Mouse (Mus musculus): ENCODE results near the gene Pecr. TPM values are rescaled to one million over a fixed set of nuclear protein-coding genes. Genes with fewer than 3 reads are reported as not detected.

Gene Pecr
- polyA plus RNA-seq, 1 experiment from 2014 or later: 20.7 TPM

DNA sequence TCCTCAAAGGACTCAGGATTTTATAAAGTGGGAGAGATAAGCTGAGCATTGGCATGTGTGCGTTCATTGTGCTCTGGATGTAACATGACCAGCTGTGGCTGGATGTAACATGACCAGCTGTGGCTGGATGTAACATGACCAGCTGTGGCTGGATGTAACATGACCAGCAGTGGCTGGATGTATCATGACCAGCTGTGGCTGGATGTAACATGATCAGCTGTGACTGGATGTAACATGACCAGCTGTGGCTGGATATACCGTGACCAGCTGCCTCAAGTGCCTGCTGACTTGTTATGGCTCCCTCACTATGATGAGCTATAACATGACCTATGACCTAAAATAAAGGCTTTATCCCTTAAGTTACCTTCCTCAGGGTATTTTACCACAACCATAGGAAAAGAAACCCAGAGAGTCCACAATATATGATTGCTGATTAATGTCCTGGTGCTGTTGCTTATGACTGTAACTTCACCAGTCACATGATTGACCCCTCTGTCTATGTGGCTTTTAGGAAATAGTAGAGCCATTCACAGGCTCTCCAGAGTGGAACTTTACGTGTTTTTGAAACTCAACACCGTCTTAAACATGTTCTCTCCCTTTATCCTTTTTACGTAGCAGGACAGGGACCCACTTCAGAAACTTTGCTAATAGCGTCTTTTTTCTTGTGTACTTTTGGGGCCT, 25.8 kb upstream of the Pecr start:
- no peak for ATAC-seq (ENCODE audit: low read depth)
- Histone ChIP-seq H3K27ac (ENCODE audit: low read length) (no peak overlapping the region), H3K27me3 (ENCODE audit: control insufficient read depth, insufficient read depth, low read depth, low read length) (no peaks in the 10 kb centered on the region), H3K4me2 (ENCODE audit: low read depth, low read length) (no peak overlapping the region), H3K4me3 (ENCODE audit: low read length) (no peak overlapping the region), H3K36me3 (ENCODE audit: control insufficient read depth, insufficient read depth, low read length) (no peaks in the 10 kb centered on the region), H3K9ac (ENCODE audit: low read length) (no peak overlapping the region), H3K9me3 (ENCODE audit: control insufficient read depth, low read length) (no peaks in the 10 kb centered on the region), H3K4me1 (replicated peaks; ENCODE audit: control insufficient read depth, insufficient read depth, low read length) (peaks cover 2% of the 10 kb centered on the region; the same call in 1 of the 2 replicates)
- 47% methylated on average over 6 of the region's 6 CpGs for WGBS

DNA sequence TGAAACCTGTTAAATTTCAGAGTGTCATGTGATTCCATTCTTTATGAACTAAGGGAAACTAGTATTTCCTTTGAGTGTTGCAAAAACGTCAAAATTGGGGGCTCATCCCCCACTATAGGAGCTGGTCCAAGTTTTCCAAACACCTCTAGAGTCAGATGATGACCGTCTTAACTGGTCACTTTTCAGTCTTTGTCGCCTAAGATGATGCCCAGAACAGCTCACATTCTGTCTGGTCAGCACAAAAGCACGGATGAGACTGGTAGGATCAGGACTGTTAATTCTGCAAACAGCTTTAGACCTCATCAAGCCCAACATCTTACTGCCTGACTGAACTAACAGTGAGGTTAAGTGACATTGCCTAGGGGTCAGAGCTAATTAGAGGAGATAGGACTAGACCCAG, 24.8 kb upstream of the Pecr start:
- H3K4me2 ChIP-seq (ENCODE audit: low read depth, low read length): no peak overlapping the region
- no peak overlapping the region for H3K4me3 ChIP-seq (ENCODE audit: low read length)
- peaks cover 2% of the 10 kb centered on the region; the same call in 1 of the 2 replicates for H3K4me1 ChIP-seq (replicated peaks; ENCODE audit: control insufficient read depth, insufficient read depth, low read length)
- H3K27me3 ChIP-seq (ENCODE audit: control insufficient read depth, insufficient read depth, low read depth, low read length): no peaks in the 10 kb centered on the region
- no peak overlapping the region for H3K9ac ChIP-seq (ENCODE audit: low read length)
- no peak overlapping the region for H3K27ac ChIP-seq (ENCODE audit: low read length)
- no peaks in the 10 kb centered on the region for H3K36me3 ChIP-seq (ENCODE audit: control insufficient read depth, insufficient read depth, low read length)
- no peak for ATAC-seq (ENCODE audit: low read depth)
- WGBS: 61% methylated on average over 4 of the region's 4 CpGs
- no peaks in the 10 kb centered on the region for H3K9me3 ChIP-seq (ENCODE audit: control insufficient read depth, low read length)

DNA sequence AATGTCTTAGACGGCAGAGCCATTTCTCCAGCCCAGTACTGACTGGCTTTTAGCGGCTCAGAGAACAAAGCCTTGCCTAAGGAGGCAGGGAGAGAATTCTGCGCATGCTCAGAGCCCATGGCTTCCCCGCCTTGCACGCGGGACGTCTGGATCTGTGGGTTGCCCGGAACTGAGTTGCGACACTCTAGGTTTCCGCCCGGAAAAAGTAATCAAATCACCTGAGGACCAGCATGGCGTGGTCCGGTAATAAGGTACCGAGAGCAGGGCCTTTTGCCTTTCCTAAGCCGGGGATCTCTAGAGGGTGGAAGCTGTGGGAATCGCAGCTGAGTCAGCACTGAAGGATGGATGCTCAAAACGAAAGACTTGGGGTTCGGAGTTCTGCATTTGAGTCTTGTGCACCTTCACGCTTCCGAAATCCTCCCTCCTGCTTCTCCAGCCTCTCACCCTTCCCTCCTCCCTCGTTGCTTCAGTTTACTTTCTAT, 23.2 kb upstream of the Pecr start, which contains the start of gene Xrcc5:
Gene Xrcc5 (plus strand): TSS at position 105 of the 482 bp plus-strand sequence.
- Histone ChIP-seq H3K9me3 (ENCODE audit: control insufficient read depth, low read length) (no peaks in the 10 kb centered on the region), H3K4me2 (ENCODE audit: low read depth, low read length) (peak within 1 kb of the TSS; percentile 69), H3K4me1 (replicated peaks; ENCODE audit: control insufficient read depth, insufficient read depth, low read length) (peaks cover 2% of the 10 kb centered on the region; the same call in 1 of the 2 replicates), H3K9ac (ENCODE audit: low read length) (peak within 1 kb of the TSS; percentile 76), H3K27ac (ENCODE audit: low read length) (peak within 1 kb of the TSS; percentile 88), H3K4me3 (ENCODE audit: low read length) (peak within 1 kb of the TSS; percentile 60), H3K27me3 (ENCODE audit: control insufficient read depth, insufficient read depth, low read depth, low read length) (no peaks in the 10 kb centered on the region), H3K36me3 (ENCODE audit: control insufficient read depth, insufficient read depth, low read length) (no peaks in the 10 kb centered on the region)
- WGBS: under 1% methylated on average over 21 of the region's 21 CpGs
- peak; percentile 99 for ATAC-seq (ENCODE audit: low read depth)

DNA sequence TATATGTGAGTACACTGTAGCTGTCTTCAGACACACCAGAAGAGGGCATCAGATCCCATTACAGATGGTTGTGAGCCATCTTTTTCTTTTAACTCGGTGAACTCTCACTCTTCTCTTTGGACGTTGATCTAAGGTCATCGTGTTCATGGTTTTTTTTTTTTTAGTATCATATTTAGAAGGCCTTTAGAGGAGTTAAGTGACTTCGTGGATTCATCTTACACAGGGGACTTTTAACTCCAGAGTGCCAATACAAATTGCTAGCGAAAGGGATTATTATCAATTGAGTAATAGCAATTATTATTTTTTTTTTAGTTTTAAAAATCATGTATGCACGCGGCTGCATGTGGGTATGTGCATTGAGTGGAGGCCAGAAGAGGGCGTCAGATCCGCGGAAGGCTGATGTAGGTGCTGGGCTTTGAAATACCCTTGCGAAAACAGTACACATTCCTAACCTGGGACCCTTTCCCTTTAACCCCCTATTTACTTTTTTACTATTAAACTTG, 22.6 kb upstream of the Pecr start:
- no peaks in the 10 kb centered on the region for H3K27me3 ChIP-seq (ENCODE audit: control insufficient read depth, insufficient read depth, low read depth, low read length)
- peak overlapping the region; percentile 69 for H3K4me2 ChIP-seq (ENCODE audit: low read depth, low read length)
- H3K9ac ChIP-seq (ENCODE audit: low read length): peak overlapping the region; percentile 76
- H3K4me3 ChIP-seq (ENCODE audit: low read length): peak overlapping the region; percentile 60
- peak overlapping the region; percentile 88 for H3K27ac ChIP-seq (ENCODE audit: low read length)
- ATAC-seq (ENCODE audit: low read depth): peak; percentile 73
- no peaks in the 10 kb centered on the region for H3K36me3 ChIP-seq (ENCODE audit: control insufficient read depth, insufficient read depth, low read length)
- H3K4me1 ChIP-seq (replicated peaks; ENCODE audit: control insufficient read depth, insufficient read depth, low read length): peaks cover 2% of the 10 kb centered on the region; the same call in 1 of the 2 replicates
- H3K9me3 ChIP-seq (ENCODE audit: control insufficient read depth, low read length): no peaks in the 10 kb centered on the region
- 4% methylated on average over 11 of the region's 11 CpGs for WGBS

DNA sequence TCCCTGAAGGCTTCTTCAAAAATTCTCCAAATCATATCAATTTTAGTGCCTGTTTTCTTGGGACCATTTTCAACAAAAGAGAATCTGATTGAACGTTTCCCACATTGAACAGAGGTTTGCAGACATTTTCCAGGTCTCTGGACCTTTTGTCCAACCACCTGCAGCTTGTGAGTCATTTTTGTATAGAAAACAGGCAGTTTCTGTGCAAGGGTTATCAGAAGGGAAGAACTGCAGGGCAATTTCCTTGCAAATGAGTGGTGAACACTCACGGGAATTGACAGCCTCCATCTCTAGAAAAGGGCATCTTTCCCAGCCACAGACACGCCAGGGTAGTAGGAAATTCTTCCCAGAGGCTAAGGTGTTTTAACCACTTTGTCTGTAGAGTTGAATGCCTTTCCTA, 22.1 kb upstream of the Pecr start:
- Histone ChIP-seq H3K4me3 (ENCODE audit: low read length) (no peak overlapping the region; the same call in 1 of the 2 replicates), H3K4me2 (ENCODE audit: low read depth, low read length) (peak overlapping the region; percentile 69), H3K27ac (ENCODE audit: low read length) (no peak overlapping the region), H3K36me3 (ENCODE audit: control insufficient read depth, insufficient read depth, low read length) (no peaks in the 10 kb centered on the region), H3K9ac (ENCODE audit: low read length) (no peak overlapping the region), H3K27me3 (ENCODE audit: control insufficient read depth, insufficient read depth, low read depth, low read length) (no peaks in the 10 kb centered on the region), H3K9me3 (ENCODE audit: control insufficient read depth, low read length) (no peaks in the 10 kb centered on the region), H3K4me1 (replicated peaks; ENCODE audit: control insufficient read depth, insufficient read depth, low read length) (peaks cover 2% of the 10 kb centered on the region; the same call in 1 of the 2 replicates)
- no peak for ATAC-seq (ENCODE audit: low read depth)
- WGBS: 69% methylated on average over 3 of the region's 3 CpGs

DNA sequence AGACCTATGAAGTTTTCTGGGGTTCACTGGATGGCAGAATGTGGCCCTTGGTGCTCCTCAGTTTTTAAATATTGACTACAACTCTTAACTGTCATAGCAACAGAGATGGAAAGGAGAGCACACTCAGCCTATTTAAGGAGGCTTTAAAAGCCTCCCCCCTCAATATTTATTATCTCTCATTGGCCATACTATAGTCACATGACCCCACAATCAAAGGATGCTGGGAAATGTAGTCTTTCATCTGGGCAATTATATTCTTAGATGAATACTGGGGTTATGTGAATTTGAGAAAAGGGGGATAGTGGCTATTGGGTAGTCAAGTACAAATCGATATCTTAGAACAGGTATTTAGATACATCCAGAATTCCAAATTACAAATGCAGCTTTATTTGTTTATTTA, 17.7 kb upstream of the Pecr start:
- Histone ChIP-seq H3K4me2 (ENCODE audit: low read depth, low read length) (no peak overlapping the region), H3K9ac (ENCODE audit: low read length) (no peak overlapping the region), H3K4me3 (ENCODE audit: low read length) (no peak overlapping the region), H3K27ac (ENCODE audit: low read length) (no peak overlapping the region), H3K4me1 (replicated peaks; ENCODE audit: control insufficient read depth, insufficient read depth, low read length) (no peaks in the 10 kb centered on the region), H3K9me3 (ENCODE audit: control insufficient read depth, low read length) (no peaks in the 10 kb centered on the region), H3K36me3 (ENCODE audit: control insufficient read depth, insufficient read depth, low read length) (no peaks in the 10 kb centered on the region), H3K27me3 (ENCODE audit: control insufficient read depth, insufficient read depth, low read depth, low read length) (no peaks in the 10 kb centered on the region)
- ATAC-seq (ENCODE audit: low read depth): no peak
- WGBS: 85% methylated on average over 1 of the region's 1 CpGs

DNA sequence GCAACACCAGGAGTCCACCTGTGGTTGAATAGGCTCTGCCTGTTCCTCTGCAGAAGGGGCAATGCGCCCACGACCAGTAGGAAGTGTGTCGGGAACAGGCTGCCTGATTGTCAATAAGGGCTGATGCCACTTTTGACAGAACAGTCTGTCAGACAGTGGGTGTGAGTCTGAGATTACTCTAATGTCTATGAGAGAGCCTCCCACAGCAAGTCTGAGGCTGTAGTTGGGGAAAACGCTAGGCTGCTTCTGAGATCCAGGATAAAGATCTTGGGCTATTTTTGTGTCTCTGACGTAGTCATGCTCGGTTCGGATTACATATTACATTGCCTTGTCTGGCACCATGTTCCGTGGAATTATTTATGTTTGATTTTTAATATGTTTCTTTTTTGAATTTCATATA, 11.6 kb upstream of the Pecr start:
- Histone ChIP-seq H3K4me2 (ENCODE audit: low read depth, low read length) (no peak overlapping the region), H3K4me3 (ENCODE audit: low read length) (no peak overlapping the region), H3K4me1 (replicated peaks; ENCODE audit: control insufficient read depth, insufficient read depth, low read length) (no peaks in the 10 kb centered on the region), H3K9ac (ENCODE audit: low read length) (no peak overlapping the region), H3K9me3 (ENCODE audit: control insufficient read depth, low read length) (no peaks in the 10 kb centered on the region), H3K27me3 (ENCODE audit: control insufficient read depth, insufficient read depth, low read depth, low read length) (no peaks in the 10 kb centered on the region), H3K36me3 (ENCODE audit: control insufficient read depth, insufficient read depth, low read length) (no peaks in the 10 kb centered on the region), H3K27ac (ENCODE audit: low read length) (no peak overlapping the region)
- ATAC-seq (ENCODE audit: low read depth): no peak
- 68% methylated on average over 8 of the region's 8 CpGs for WGBS

DNA sequence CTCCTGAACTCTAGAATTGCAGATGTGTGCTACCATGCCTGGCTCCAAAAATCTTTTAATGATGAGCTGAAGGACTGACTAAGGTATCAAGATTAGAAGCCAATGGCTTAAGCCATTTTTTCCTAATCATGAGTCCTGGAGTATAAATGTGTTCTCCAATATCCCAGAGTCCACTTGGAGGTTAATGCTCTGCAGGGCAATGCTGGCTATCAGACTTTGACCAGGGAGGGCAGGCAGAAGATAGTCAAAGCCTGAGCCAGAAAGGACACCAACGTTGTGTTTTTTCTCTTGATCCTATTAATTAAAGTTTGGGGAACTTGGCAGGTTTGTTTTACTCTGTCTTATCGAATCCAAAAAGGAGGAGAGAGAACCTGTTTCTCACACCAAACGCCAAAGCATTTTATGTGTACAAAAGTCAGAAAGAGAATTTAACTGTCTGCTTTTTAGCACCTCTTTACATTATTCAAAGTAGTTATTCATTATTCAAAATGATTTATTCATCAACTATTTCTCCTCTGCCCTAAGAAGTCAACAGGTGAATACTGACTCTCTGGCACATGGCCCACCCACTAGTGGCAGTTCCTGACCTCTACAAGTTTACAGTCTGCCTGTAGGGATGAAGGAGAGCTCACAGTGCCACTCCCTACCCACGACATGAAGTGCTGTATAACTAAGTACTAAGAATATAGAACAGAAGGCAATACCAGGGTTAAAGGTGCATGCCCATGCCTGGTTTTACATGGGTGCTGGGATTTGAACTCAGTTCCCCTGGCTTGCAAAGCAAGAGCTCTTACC, 10.0 kb upstream of the Pecr start:
- Histone ChIP-seq H3K27ac (ENCODE audit: low read length) (no peak overlapping the region), H3K9me3 (ENCODE audit: control insufficient read depth, low read length) (no peaks in the 10 kb centered on the region), H3K9ac (ENCODE audit: low read length) (no peak overlapping the region), H3K36me3 (ENCODE audit: control insufficient read depth, insufficient read depth, low read length) (no peaks in the 10 kb centered on the region), H3K4me3 (ENCODE audit: low read length) (no peak overlapping the region), H3K4me2 (ENCODE audit: low read depth, low read length) (no peak overlapping the region), H3K4me1 (replicated peaks; ENCODE audit: control insufficient read depth, insufficient read depth, low read length) (no peaks in the 10 kb centered on the region), H3K27me3 (ENCODE audit: control insufficient read depth, insufficient read depth, low read depth, low read length) (no peaks in the 10 kb centered on the region)
- WGBS: 53% methylated on average over 4 of the region's 4 CpGs
- ATAC-seq (ENCODE audit: low read depth): no peak

- Histone ChIP-seq H3K9me3 (ENCODE audit: control insufficient read depth, low read length) (no peaks in the 10 kb centered on the region), H3K27me3 (ENCODE audit: control insufficient read depth, insufficient read depth, low read depth, low read length) (no peaks in the 10 kb centered on the region), H3K9ac (ENCODE audit: low read length) (no peak overlapping the region), H3K27ac (ENCODE audit: low read length) (no peak overlapping the region), H3K4me1 (replicated peaks; ENCODE audit: control insufficient read depth, insufficient read depth, low read length) (no peaks in the 10 kb centered on the region), H3K4me3 (ENCODE audit: low read length) (no peak overlapping the region), H3K36me3 (ENCODE audit: control insufficient read depth, insufficient read depth, low read length) (no peaks in the 10 kb centered on the region), H3K4me2 (ENCODE audit: low read depth, low read length) (no peak overlapping the region)
- no peak for ATAC-seq (ENCODE audit: low read depth)
- 80% methylated on average over 2 of the region's 2 CpGs for WGBS
These were observed 7.8 kb upstream of the Pecr start for GRCm38 (mm10) chr1:72291925-72292324.
